Mouse (Mus musculus) adrenal gland, postnatal 10 days (tissue): ENCODE data around the gene Slfn9. TPM values are rescaled to one million over a fixed set of nuclear protein-coding genes. Genes with fewer than 3 reads are reported as not detected.

Experiments used
- DNase-seq: peaks from one replicate; pipeline ENCODE4 v3.0.0; 2021; ENCODE audit warnings: mixed read lengths
- microRNA-seq: library from miRNA; unstranded; fragments of <30 nt; microRNA quantifications from one replicate; pipeline ENCODE4 v1.2.0, GENCODE M21; 2021
- total RNA-seq, 2 experiments: library from RNA; stranded (reverse); gene quantifications; 2 replicates each; pipeline ENCODE4 v1.2.3; 2021

The Slfn9 gene
- total RNA-seq, 2 experiments from 2014 or later, result 8.0 to 12.0 TPM

- DNase-seq, result no peak
These were observed 34.7 kb downstream of the Slfn9 start for GRCm38 (mm10) chr11:82956925-82957324.

GRCm38 (mm10) chr11:82954631-82955030, 37.0 kb downstream of the Slfn9 start:
- DNase-seq, result no peak

GRCm38 (mm10) chr11:82952612-82953542, 38.8 kb downstream of the Slfn9 start:
- no peak for DNase-seq

GRCm38 (mm10) chr11:82951865-82952611, 39.6 kb downstream of the Slfn9 start:
- DNase-seq, result peak; percentile 63

- DNase-seq, result peak; percentile 34
These were observed 40.7 kb downstream of the Slfn9 start, which contains the start of gene Slfn5 for GRCm38 (mm10) chr11:82950736-82951481. Gene Slfn5, plus strand, starts transcription at chr11:82951349.

- no peak for DNase-seq
These were observed 42.6 kb downstream of the Slfn9 start for GRCm38 (mm10) chr11:82949036-82949435.

- DNase-seq, result no peak
These were observed 44.2 kb downstream of the Slfn9 start for GRCm38 (mm10) chr11:82947457-82947856.

GRCm38 (mm10) chr11:82945636-82946035, 46.0 kb downstream of the Slfn9 start:
- DNase-seq, result no peak

- DNase-seq, result no peak
These were observed 48.3 kb downstream of the Slfn9 start for GRCm38 (mm10) chr11:82943336-82943735.

- no peak for DNase-seq
These were observed 58.4 kb downstream of the Slfn9 start for GRCm38 (mm10) chr11:82933186-82933585.

- peak; percentile 36 for DNase-seq
These were observed 59.8 kb downstream of the Slfn9 start for GRCm38 (mm10) chr11:82931671-82932450.

GRCm38 (mm10) chr11:82931161-82931560, 60.5 kb downstream of the Slfn9 start:
- peak; percentile 21 for DNase-seq

GRCm38 (mm10) chr11:82930391-82930955, 61.2 kb downstream of the Slfn9 start:
- peak; percentile 40 for DNase-seq

- DNase-seq, result no peak
These were observed 62.0 kb downstream of the Slfn9 start for GRCm38 (mm10) chr11:82929633-82929950.

- peak; percentile 9 for DNase-seq
These were observed 62.6 kb downstream of the Slfn9 start for GRCm38 (mm10) chr11:82928897-82929632.

Small RNA genes within 50 kb of the gene (microRNA-seq; reads per million reads assigned to microRNA genes)
- gene Gm27598, result not detected
- gene Mir7679, result not detected

Other genes with a start within 250 kb of the Slfn9 start
- under 1 TPM; 0.58 to 0.60 TPM for gene Cct6b, start 227.5 kb downstream of the Slfn9 start, total RNA-seq
- 10 to 100 TPM; 17.7 to 20.8 TPM for gene Zfp830, start 227.5 kb downstream of the Slfn9 start, total RNA-seq
- gene Lig3, start 210.7 kb downstream of the Slfn9 start, total RNA-seq, result 10 to 100 TPM; 19.8 to 22.1 TPM
- gene Rffl, start 120.6 kb downstream of the Slfn9 start, total RNA-seq, result 10 to 100 TPM in 1 of 2 experiments, 1 to 10 TPM in 1; 9.2 to 11.2 TPM
- gene Rad51d, start 101.2 kb downstream of the Slfn9 start, total RNA-seq, result 10 to 100 TPM; 14.8 to 19.3 TPM
- gene Fndc8, start 99.7 kb downstream of the Slfn9 start, total RNA-seq, result under 1 TPM in 1 of 2 experiments, not detected in 1; 0.30 TPM
- 10 to 100 TPM; 18.6 to 22.0 TPM for gene Nle1, start 83.4 kb downstream of the Slfn9 start, total RNA-seq
- 10 to 100 TPM; 18.7 to 30.4 TPM for gene Unc45b, start 81.3 kb downstream of the Slfn9 start, total RNA-seq
- gene Slfn5, start 40.5 kb downstream of the Slfn9 start, total RNA-seq, result 10 to 100 TPM; 46.0 to 46.6 TPM
- under 1 TPM; 0.66 to 0.91 TPM for gene Slfn8, start 29.0 kb upstream of the Slfn9 start, total RNA-seq
- 1 to 10 TPM; 6.6 to 8.3 TPM for gene Slfn2, start 73.3 kb upstream of the Slfn9 start, total RNA-seq
- gene Slfn1, start 125.0 kb upstream of the Slfn9 start, total RNA-seq, result 1 to 10 TPM in 1 of 2 experiments, under 1 TPM in 1; 0.97 to 1.7 TPM
- under 1 TPM; 0.24 to 0.36 TPM for gene Slfn4, start 183.4 kb upstream of the Slfn9 start, total RNA-seq
- gene Slfn3, start 199.5 kb upstream of the Slfn9 start, total RNA-seq, result 1 to 10 TPM; 3.3 to 3.9 TPM